Mouse (Mus musculus) kidney, adult 2 months (tissue): Measurements from ENCODE around the gene Spem2.

ENCODE experiments used
- CTCF ChIP-seq: fragments of 200-500 bp; conservative IDR thresholded peaks from 2 replicates; pipeline ENCODE4 v1.5.1; 2011; ENCODE audit warnings: low read depth, mild to moderate bottlenecking, control low read depth, low read length, moderate library complexity, mixed read lengths; ENCODE audit not compliant: insufficient read depth, insufficient read length
- POLR2A ChIP-seq: fragments of 200-500 bp; IDR thresholded peaks from one replicate; pipeline ENCODE4 v1.6.1; 2011; ENCODE audit warnings: low read depth, low read length, control low read depth

DNA sequence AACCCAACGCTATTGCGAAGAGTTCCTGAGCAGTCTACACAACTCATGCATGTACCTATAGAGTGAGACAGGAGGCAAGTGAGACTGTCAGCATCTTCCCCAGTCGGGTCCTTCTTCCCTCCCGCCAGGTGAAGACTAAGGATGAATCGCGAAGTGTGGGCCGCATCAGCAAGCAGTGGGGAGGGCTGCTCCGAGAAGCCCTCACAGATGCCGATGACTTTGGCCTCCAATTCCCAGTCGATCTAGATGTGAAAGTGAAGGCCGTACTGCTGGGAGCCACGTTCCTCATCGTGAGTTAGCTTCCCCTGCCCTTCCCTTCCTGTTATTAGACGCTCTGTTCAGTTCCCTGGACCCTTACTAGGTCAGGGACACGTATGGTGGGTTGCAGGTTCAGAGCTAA, 31.6 kb upstream of the Spem2 start:
- TF ChIP-seq CTCF = no peak
- TF ChIP-seq POLR2A = no peak
